Mouse (Mus musculus) layer of hippocampus, adult 9-11 months (tissue): ENCODE results near the gene Srgap1.
A peak's percentile ranks its signal among the peaks of the same experiment; 100 is the strongest.

Source experiments
- DNase-seq: peaks from one replicate; pipeline ENCODE4 v3.0.0; 2022

Srgap1 gene

GRCm38 (mm10) chr10:121754237-121754636 lies 292.9 kb downstream of the Srgap1 start:
- no peak for DNase-seq

GRCm38 (mm10) chr10:121750175-121750574 lies 296.9 kb downstream of the Srgap1 start:
- DNase-seq: peak; percentile 46

- DNase-seq: no peak
Measured at GRCm38 (mm10) chr10:121742336-121742735, 304.8 kb downstream of the Srgap1 start.

- peak; percentile 84 for DNase-seq
Measured at GRCm38 (mm10) chr10:121739548-121740505, 307.3 kb downstream of the Srgap1 start, which contains the start of gene BC048403. BC048403 (plus strand) TSS chr10:121739937.

- DNase-seq: no peak
Measured at GRCm38 (mm10) chr10:121737256-121737655, 309.9 kb downstream of the Srgap1 start.

- DNase-seq: no peak
Measured at GRCm38 (mm10) chr10:121732542-121732941, 314.6 kb downstream of the Srgap1 start.

- no peak for DNase-seq
Measured at GRCm38 (mm10) chr10:121731048-121731725, 315.9 kb downstream of the Srgap1 start.
